ENCODE assay signal across 15 mouse cellular contexts in the genomic region with DNA sequence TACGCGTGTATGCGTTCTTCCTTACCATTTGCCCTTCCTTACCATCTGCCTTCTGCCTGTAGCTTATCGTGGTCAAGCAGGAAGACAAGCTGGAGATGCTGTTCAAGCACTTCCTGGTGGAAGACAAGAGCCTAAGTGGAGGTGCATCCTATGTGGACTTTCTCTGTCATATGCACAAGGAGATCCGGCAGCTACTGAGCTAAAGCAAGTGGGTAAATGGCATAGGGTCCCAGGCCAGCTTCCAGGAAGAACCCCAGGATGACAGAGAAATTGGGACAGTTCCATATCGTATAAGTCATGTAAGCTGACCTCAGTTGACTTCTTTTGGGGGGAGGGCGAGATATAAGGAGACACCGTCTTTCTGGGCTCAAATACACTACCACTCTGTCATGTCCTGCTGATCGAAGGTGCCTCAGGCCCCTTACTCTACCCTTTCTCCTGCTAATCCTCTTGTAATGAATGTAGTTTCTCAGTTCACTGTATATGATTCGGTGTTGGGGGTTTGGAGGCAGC. TPM values are rescaled to one million over a fixed set of nuclear protein-coding genes. Genes with fewer than 3 reads are reported as not detected.
DNase-seq lines count a peak whose midpoint lies in the region; ATAC-seq and TF ChIP-seq lines count a peak whose summit lies in the region.
"Had no signal": no experiment of that assay in that cellular context is flagged by ENCODE, and none has a peak within 500 bp of the region (broad histone marks: within the 10 kb centered on the region; RNA-seq: fewer than 3 reads in every experiment).

No protein-coding gene starts in this region.

- no peak overlapping the region for H3K4me3 ChIP-seq in gastrocnemius, adult 2 months
- H3K4me3 ChIP-seq in left cerebral cortex, adult 2 months: no peak overlapping the region
- no peak overlapping the region for H3K4me3 ChIP-seq in embryonic facial prominence, embryonic 14.5 days (ENCODE audit: low read depth, low read length)
- no peak overlapping the region for H3K4me3 ChIP-seq in liver, postnatal 0 days (ENCODE audit: low read depth, low read length)

- intact Hi-C loops in gastrocnemius, adult 2 months (cut with DNase I): no loop called here
- intact Hi-C loops in gastrocnemius, postnatal 36 days (cut with DNase I): no loop called here
- intact Hi-C loops in left cerebral cortex, adult 2 months (cut with DNase I): no loop called here

- no peaks in the 10 kb centered on the region for H3K9me3 ChIP-seq in embryonic facial prominence, embryonic 14.5 days (ENCODE audit: control insufficient read depth, low read length)
- H3K9me3 ChIP-seq in liver, postnatal 0 days (ENCODE audit: low read length): no peaks in the 10 kb centered on the region
- H3K9me3 ChIP-seq: forebrain, embryonic 15.5 days; midbrain, embryonic 10.5 days had no signal

- TF ChIP-seq CTCF in gastrocnemius, adult 2 months (IDR thresholded peaks at IDR 0.05): no peak
- TF ChIP-seq CTCF in left cerebral cortex, adult 2 months (IDR thresholded peaks at IDR 0.05): no peak
- TF ChIP-seq CTCF in liver, postnatal 0 days (IDR thresholded peaks at IDR 0.05; ENCODE audit: low read depth): no peak

- no peak for TF ChIP-seq EP300 in liver, postnatal 0 days (IDR thresholded peaks at IDR 0.05; ENCODE audit: low read depth)

- H3K36me3 ChIP-seq in embryonic facial prominence, embryonic 14.5 days (ENCODE audit: control insufficient read depth, insufficient read depth, low read length): peaks cover 68% of the 10 kb centered on the region
- peaks cover 56% of the 10 kb centered on the region for H3K36me3 ChIP-seq in liver, postnatal 0 days (replicated peaks; ENCODE audit: insufficient read depth, low read length)

- H3K4me1 ChIP-seq in embryonic facial prominence, embryonic 14.5 days (ENCODE audit: control insufficient read depth, insufficient read depth, low read length): peaks cover 19% of the 10 kb centered on the region
- peaks cover 27% of the 10 kb centered on the region for H3K4me1 ChIP-seq in liver, postnatal 0 days (ENCODE audit: insufficient read depth)

- no peak for DNase-seq in gastrocnemius, adult 2 months
- DNase-seq in gastrocnemius, postnatal 36 days: no peak
- no peak for DNase-seq in left cerebral cortex, adult 2 months (ENCODE audit: extremely low spot score in 1 of 2, low spot score in 2 of 2)
- DNase-seq in left cerebral cortex, adult 9 months (ENCODE audit: low spot score in 2 of 2): no peak
- no peak for DNase-seq in embryonic facial prominence, embryonic 14.5 days (ENCODE audit: low spot score)
- DNase-seq in liver, postnatal 0 days: no peak
- no peak for DNase-seq in adrenal gland, postnatal 10 days
- DNase-seq: B cell, adult 2 months; cerebellum, adult 18-20 months; kidney, adult 9 months; layer of hippocampus, postnatal 36 days; lung, postnatal 10 days; right cerebral cortex, postnatal 14 days had no signal

- H3K27ac ChIP-seq in gastrocnemius, adult 2 months: peak overlapping the region; percentile 95; the same call in 1 of the 2 replicates
- H3K27ac ChIP-seq in left cerebral cortex, adult 2 months: peak overlapping the region; percentile 99; the same call in 1 of the 2 replicates
- no peak overlapping the region for H3K27ac ChIP-seq in embryonic facial prominence, embryonic 14.5 days (replicated peaks; ENCODE audit: low read depth, low read length)
- peak overlapping the region; percentile 96; the same call in 1 of the 2 replicates for H3K27ac ChIP-seq in liver, postnatal 0 days (ENCODE audit: low read depth)

- H3K4me2 ChIP-seq in embryonic facial prominence, embryonic 14.5 days (ENCODE audit: low read depth, low read length): no peak overlapping the region
- H3K4me2 ChIP-seq in liver, postnatal 0 days (ENCODE audit: low read depth, low read length): no peak overlapping the region

- no peaks in the 10 kb centered on the region for H3K27me3 ChIP-seq in embryonic facial prominence, embryonic 14.5 days (replicated peaks; ENCODE audit: control insufficient read depth, insufficient read depth, low read length)
- no peaks in the 10 kb centered on the region for H3K27me3 ChIP-seq in liver, postnatal 0 days (ENCODE audit: insufficient read depth, low read length)
- H3K27me3 ChIP-seq: forebrain, embryonic 15.5 days had no signal

- ATAC-seq in embryonic facial prominence, embryonic 14.5 days (ENCODE audit: low read depth): no peak
- ATAC-seq in liver, postnatal 0 days: no peak

- 93% methylated on average over 10 of the region's 10 CpGs for WGBS in embryonic facial prominence, embryonic 14.5 days
- 78% methylated on average over 10 of the region's 10 CpGs for WGBS in liver, postnatal 0 days (ENCODE audit: insufficient replicate concordance)

- 0 out of 2 replicates have a peak overlapping the region, but pooled peaks have one; percentile 32 for H3K9ac ChIP-seq in embryonic facial prominence, embryonic 14.5 days (ENCODE audit: low read depth, low read length)
- no peak overlapping the region for H3K9ac ChIP-seq in liver, postnatal 0 days (replicated peaks)
- H3K9ac ChIP-seq: forebrain, embryonic 15.5 days had no signal

RNA-seq across cellular contexts. Expression of a gene that starts 1.1 kb away (rescaled TPM):
- total RNA-seq in gastrocnemius, adult 2 months (2021): 1 to 10 TPM; 1.9 to 3.3 TPM
- total RNA-seq in gastrocnemius, postnatal 36 days (2021): 1 to 10 TPM; 2.5 to 2.7 TPM
- total RNA-seq in left cerebral cortex, adult 2 months (2021): 10 to 100 TPM; 17.6 to 18.2 TPM
- 30.1 and 30.6 TPM in 2 replicates for polyA plus RNA-seq in embryonic facial prominence, embryonic 14.5 days (2014; fragmentation: Nextera tagmentation; extraction: Ambion mirVana)
- 4.4 and 5.1 TPM in 2 replicates for polyA plus RNA-seq in liver, postnatal 0 days (2015; fragmentation: Nextera tagmentation; extraction: Ambion mirVana)
- total RNA-seq in adrenal gland, postnatal 10 days (2021): 10 to 100 TPM; 16.3 to 18.6 TPM

RNA-seq across cellular contexts. Expression of a gene that starts 9.2 kb away (rescaled TPM):
- 100 to 1,000 TPM; 120 to 152 TPM for total RNA-seq in gastrocnemius, adult 2 months (2021)
- 100 to 1,000 TPM in 1 of 2 experiments, 10 to 100 TPM in 1; 99.9 to 110 TPM for total RNA-seq in gastrocnemius, postnatal 36 days (2021)
- total RNA-seq in left cerebral cortex, adult 2 months (2021): 10 to 100 TPM; 47.3 to 48.1 TPM
- polyA plus RNA-seq in embryonic facial prominence, embryonic 14.5 days (2014; fragmentation: Nextera tagmentation; extraction: Ambion mirVana): 183 and 204 TPM in 2 replicates
- polyA plus RNA-seq in liver, postnatal 0 days (2015; fragmentation: Nextera tagmentation; extraction: Ambion mirVana): 88.5 and 91.7 TPM in 2 replicates
- total RNA-seq in adrenal gland, postnatal 10 days (2021): 10 to 100 TPM; 91.8 to 96.3 TPM

RNA-seq across cellular contexts. Expression of a gene that starts 13.7 kb away (rescaled TPM):
- total RNA-seq in gastrocnemius, adult 2 months (2021): 10 to 100 TPM; 35.0 to 37.0 TPM
- 10 to 100 TPM; 28.5 to 30.6 TPM for total RNA-seq in gastrocnemius, postnatal 36 days (2021)
- 100 to 1,000 TPM; 176 to 180 TPM for total RNA-seq in left cerebral cortex, adult 2 months (2021)
- 31.1 and 34.1 TPM in 2 replicates for polyA plus RNA-seq in embryonic facial prominence, embryonic 14.5 days (2014; fragmentation: Nextera tagmentation; extraction: Ambion mirVana)
- polyA plus RNA-seq in liver, postnatal 0 days (2015; fragmentation: Nextera tagmentation; extraction: Ambion mirVana): 5.3 and 6.4 TPM in 2 replicates
- total RNA-seq in adrenal gland, postnatal 10 days (2021): 100 to 1,000 TPM in 1 of 2 experiments, 10 to 100 TPM in 1; 83.7 to 104 TPM

RNA-seq across cellular contexts. Expression of a gene that starts 19.5 kb away (rescaled TPM):
- total RNA-seq in gastrocnemius, adult 2 months (2021): 10 to 100 TPM; 73.8 to 76.3 TPM
- total RNA-seq in gastrocnemius, postnatal 36 days (2021): 10 to 100 TPM; 71.5 to 73.6 TPM
- total RNA-seq in left cerebral cortex, adult 2 months (2021): 100 to 1,000 TPM; 113 to 115 TPM
- polyA plus RNA-seq in embryonic facial prominence, embryonic 14.5 days (2014; fragmentation: Nextera tagmentation; extraction: Ambion mirVana): 78.2 and 80.5 TPM in 2 replicates
- 30.8 and 31.3 TPM in 2 replicates for polyA plus RNA-seq in liver, postnatal 0 days (2015; fragmentation: Nextera tagmentation; extraction: Ambion mirVana)
- total RNA-seq in adrenal gland, postnatal 10 days (2021): 100 to 1,000 TPM; 120 to 130 TPM

RNA-seq across cellular contexts. Expression of a gene that starts 25.5 kb away (rescaled TPM):
- 100 to 1,000 TPM; 142 to 187 TPM for total RNA-seq in gastrocnemius, adult 2 months (2021)
- total RNA-seq in gastrocnemius, postnatal 36 days (2021): 100 to 1,000 TPM; 158 to 184 TPM
- total RNA-seq in left cerebral cortex, adult 2 months (2021): under 1 TPM; 0.21 to 0.23 TPM
- polyA plus RNA-seq in embryonic facial prominence, embryonic 14.5 days (2014; fragmentation: Nextera tagmentation; extraction: Ambion mirVana): 46.2 and 52.2 TPM in 2 replicates
- polyA plus RNA-seq in liver, postnatal 0 days (2015; fragmentation: Nextera tagmentation; extraction: Ambion mirVana): 0.05 and 0.38 TPM in 2 replicates
- total RNA-seq in adrenal gland, postnatal 10 days (2021): 10 to 100 TPM in 1 of 2 experiments, 1 to 10 TPM in 1; 5.8 to 14.5 TPM

Comparison
In these comparisons a context has a peak if more than half of its experiments do, and no peak if none do; other contexts are left out.
1. RNA of a gene that starts 1.1 kb away (total RNA-seq): 16.3 to 18.6 TPM in adrenal gland, postnatal 10 days and 17.6 to 18.2 TPM in left cerebral cortex, adult 2 months; 1.9 to 3.3 TPM in gastrocnemius, adult 2 months and 2.5 to 2.7 TPM in gastrocnemius, postnatal 36 days; every median in the first group is over 4 times any median in the second.